Mouse (Mus musculus): ENCODE measurements around the gene Rsph6a. TPM values are rescaled to one million over a fixed set of nuclear protein-coding genes. Genes with fewer than 3 reads are reported as not detected.

Gene Rsph6a
- total RNA-seq, 4 experiments from 2014 or later: not detected

DNA sequence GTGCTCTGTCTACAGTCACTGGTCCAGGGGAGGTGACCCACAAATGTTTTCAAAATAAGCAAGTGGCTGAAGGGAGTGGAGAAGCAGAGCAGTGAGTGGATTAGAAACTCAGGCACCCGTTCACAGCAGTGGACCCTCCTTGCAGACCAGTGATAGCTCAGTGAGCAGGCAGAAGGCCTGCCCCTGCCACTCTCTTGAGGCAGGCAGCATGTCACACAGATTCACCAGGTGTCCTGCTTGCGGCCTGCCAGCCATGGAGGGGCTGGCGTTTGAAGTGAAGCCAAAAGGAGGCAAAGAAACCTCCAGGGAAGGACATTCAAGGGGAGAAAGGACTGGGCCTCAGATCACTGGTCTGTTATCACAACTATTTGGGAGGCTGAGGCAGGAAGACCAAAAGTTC is 24.2 kb downstream of the Rsph6a start:
- no peak for DNase-seq (ENCODE audit: low spot score)

DNA sequence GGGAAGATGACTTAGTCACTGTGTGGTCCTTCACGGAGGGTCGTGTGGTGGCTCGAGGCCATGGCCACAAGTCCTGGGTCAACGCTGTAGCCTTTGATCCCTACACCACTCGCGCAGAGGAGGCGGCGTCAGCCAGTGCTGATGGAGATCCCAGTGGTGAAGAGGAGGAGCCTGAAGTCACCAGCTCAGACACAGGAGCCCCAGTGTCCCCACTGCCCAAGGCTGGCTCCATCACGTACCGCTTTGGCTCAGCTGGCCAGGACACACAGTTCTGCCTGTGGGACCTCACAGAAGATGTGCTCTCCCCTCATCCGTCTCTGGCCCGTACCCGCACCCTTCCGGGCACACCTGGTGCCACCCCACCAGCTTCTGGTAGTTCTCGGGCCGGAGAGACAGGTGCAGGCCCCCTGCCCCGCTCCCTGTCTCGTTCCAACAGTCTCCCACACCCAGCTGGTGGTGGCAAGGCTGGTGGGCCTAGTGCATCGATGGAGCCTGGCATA is 26.0 kb downstream of the Rsph6a start:
- no peak for DNase-seq (ENCODE audit: low spot score)

GRCm38 (mm10) chr7:19082171-19082570 is 27.7 kb downstream of the Rsph6a start:
- no peak for DNase-seq (ENCODE audit: low spot score)

DNA sequence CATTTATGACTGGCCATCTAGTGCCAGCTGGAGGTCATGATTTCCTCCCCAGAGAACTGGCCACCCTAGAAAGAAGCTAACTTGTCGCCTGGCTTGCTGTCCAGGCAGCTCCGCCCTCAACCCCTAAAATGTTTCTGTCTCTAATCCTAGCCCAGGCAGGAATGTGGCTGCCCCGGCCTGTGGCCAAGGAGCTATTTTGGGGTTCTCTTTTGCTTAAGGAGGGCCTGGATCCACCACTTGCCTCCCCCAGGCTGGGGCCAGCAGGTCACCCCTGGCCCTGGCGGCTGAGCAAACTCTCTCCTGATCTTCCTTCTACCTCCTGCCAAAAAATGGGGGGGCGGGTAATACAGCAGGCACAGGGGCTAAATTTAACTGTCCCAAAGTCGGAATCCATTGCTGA is 28.6 kb downstream of the Rsph6a start:
- peak; percentile 82 for DNase-seq (ENCODE audit: low spot score)

DNA sequence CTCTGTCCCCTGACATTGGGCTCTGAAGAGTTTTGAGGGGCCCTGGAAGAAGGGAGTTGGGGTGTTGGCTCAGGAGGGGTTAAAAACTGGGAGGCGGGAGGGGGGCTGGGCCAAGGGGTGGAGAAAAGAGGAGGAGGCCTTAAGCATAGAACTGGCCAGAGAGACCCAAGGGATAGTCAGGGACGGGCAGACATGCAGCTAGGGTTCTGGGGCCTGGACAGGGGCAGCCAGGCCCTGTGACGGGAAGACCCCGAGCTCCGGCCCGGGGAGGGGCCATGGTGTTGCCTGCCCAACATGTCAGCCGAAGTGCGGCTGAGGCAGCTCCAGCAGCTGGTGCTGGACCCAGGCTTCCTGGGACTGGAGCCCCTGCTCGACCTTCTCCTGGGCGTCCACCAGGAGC is 29.2 kb downstream of the Rsph6a start, which contains the start of gene Dmpk:
TSS of gene Dmpk (plus strand) at position 149 of the 400 bp plus-strand sequence.
- no peak for DNase-seq (ENCODE audit: low spot score)

- DNase-seq (ENCODE audit: low spot score): no peak
These were observed 29.8 kb downstream of the Rsph6a start for GRCm38 (mm10) chr7:19084277-19084771.

DNA sequence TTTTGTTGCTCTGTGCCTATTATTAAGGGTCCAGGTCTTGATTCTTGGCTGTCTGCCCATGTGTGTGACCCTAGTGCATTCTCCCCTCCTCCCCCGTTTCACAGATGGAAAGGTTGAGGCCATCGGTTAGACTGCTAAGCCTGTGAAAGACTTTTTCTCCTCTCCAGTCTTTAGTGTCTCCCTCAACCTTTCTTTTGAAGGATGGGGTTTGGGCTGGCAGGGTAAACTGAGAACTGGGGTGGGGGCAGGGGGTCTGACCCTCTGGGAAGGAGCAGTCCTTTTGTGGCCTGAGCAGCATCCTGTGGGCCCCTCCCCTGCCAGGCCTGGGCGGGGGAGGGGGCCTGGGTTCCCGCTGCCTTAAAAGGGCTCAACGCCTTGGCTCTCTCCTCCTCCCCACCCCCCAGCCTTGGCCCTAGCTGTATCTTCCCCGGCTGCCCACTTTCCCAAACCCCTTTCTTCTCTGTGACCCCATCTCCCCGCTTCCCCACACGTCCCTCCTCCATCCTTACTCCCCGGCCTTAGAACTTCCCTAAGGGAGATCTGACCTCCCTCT is 30.5 kb downstream of the Rsph6a start:
- DNase-seq (ENCODE audit: low spot score): no peak

GRCm38 (mm10) chr7:19085495-19085894 is 31.0 kb downstream of the Rsph6a start:
- DNase-seq (ENCODE audit: low spot score): no peak

GRCm38 (mm10) chr7:19086042-19086441 is 31.6 kb downstream of the Rsph6a start:
- DNase-seq (ENCODE audit: low spot score): no peak

GRCm38 (mm10) chr7:19086760-19087159 is 32.3 kb downstream of the Rsph6a start:
- no peak for DNase-seq (ENCODE audit: low spot score)

- DNase-seq (ENCODE audit: low spot score): no peak
These were observed 34.3 kb downstream of the Rsph6a start for GRCm38 (mm10) chr7:19088813-19089212.

- DNase-seq (ENCODE audit: low spot score): no peak
These were observed 37.4 kb downstream of the Rsph6a start for GRCm38 (mm10) chr7:19091913-19092312.

GRCm38 (mm10) chr7:19092381-19093173 is 38.1 kb downstream of the Rsph6a start:
- DNase-seq (ENCODE audit: low spot score): peak; percentile 66

- DNase-seq (ENCODE audit: low spot score): peak; percentile 85
These were observed 38.7 kb downstream of the Rsph6a start for GRCm38 (mm10) chr7:19093174-19093521.

DNA sequence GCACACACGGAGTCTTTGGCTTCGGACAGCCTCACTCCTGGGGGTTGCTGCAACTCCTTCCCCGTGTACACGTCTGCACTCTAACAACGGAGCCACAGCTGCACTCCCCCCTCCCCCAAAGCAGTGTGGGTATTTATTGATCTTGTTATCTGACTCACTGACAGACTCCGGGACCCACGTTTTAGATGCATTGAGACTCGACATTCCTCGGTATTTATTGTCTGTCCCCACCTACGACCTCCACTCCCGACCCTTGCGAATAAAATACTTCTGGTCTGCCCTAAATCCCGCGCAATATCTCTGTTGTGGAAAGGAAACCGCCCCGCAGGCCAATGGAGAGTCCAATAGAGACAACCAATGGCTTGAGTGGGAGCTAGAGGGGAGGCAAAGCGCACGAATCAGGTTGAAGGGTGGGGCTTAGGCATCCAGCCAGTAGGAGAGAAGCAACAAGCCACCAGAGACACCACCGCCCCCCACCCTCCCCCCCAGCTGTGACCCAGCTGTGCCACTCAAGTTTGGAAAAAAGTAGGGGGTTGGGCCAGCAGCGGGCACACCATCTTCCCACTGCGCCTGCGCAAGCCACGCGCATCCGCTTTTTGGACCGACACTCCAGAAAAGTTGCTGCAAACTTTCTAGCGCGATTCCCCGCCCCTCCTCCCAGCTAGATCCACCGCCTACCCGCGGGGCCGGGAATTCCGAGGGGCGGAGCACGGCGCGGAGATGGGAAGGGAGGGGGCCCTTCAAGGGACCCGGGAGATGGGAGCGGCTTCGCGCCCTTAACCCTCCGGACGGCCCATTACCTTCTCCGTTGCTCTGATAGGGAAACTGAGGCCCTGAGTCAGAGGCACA is 39.3 kb downstream of the Rsph6a start:
- peak; percentile 96 for DNase-seq (ENCODE audit: low spot score)

- no peak for DNase-seq (ENCODE audit: low spot score)
These were observed 40.0 kb downstream of the Rsph6a start, which contains the start of gene Six5 for GRCm38 (mm10) chr7:19094471-19094825. Gene Six5 (plus strand): TSS chr7:19094594.

- no peak for DNase-seq (ENCODE audit: low spot score)
These were observed 40.6 kb downstream of the Rsph6a start for GRCm38 (mm10) chr7:19094826-19095750.

- no peak for DNase-seq (ENCODE audit: low spot score)
These were observed 41.2 kb downstream of the Rsph6a start for GRCm38 (mm10) chr7:19095751-19096110.

GRCm38 (mm10) chr7:19096421-19096976 is 42.0 kb downstream of the Rsph6a start:
- no peak for DNase-seq (ENCODE audit: low spot score)

- DNase-seq (ENCODE audit: low spot score): no peak
These were observed 42.7 kb downstream of the Rsph6a start for GRCm38 (mm10) chr7:19097217-19097616.

- DNase-seq (ENCODE audit: low spot score): no peak
These were observed 43.4 kb downstream of the Rsph6a start for GRCm38 (mm10) chr7:19097863-19098262.
